In the genomic region with DNA sequence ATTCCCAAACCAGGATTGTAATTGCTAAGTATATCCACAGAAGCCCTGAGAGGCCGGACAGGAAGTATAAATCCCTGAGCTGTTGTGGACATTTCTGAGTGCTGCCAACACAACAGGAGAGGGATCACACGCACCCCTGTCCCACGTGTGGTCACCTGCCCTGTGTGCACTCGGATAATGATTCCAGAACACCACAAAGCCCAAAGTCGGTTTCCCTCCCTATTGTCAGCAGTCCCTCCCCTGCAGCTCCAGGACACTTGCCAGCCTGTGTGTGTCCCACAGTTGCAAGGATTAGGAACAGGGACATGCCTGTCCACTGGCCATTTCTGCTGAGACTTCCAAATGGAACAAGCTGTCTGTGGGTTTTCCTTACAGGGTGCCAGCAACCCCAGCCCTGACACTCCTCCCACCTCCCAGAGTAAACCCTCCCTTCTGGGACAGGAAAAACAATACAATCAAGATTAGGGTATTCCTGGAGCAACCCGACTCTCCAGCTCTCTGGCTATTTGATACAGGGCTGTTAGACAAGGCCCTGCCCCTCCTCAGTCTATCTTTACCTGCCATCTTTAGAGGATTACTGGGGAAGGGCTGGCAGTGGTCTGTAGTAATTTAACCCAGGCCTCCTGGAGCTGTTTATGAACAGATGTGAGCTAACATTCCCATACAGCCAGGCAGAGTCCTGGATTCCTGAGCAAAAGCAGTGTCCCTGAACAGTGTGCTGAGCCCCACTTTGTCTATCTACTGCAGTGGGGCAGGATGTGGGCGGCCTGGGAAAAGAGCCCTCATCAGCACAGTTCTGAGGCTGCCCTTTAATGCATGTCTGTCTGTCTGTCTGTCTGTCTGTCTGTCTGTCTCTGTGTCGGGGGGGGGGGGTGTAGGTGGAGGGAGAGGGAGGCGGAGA, we compare ENCODE assay signal across 8 mouse cellular contexts.
DNase-seq lines count a peak whose midpoint lies in the region; ATAC-seq lines count a peak whose summit lies in the region.

No protein-coding gene starts in this region.

- peak; percentile 30 for DNase-seq in thymus, postnatal 0 days (ENCODE audit: low spot score)
- DNase-seq in thymus, postnatal 36 days = no peak
- DNase-seq in gastrocnemius, postnatal 36 days = peak; percentile 28 to 32
- DNase-seq in lung, adult 18-20 months = peak; percentile 14 to 38
- DNase-seq in ovary, adult 18-20 months (ENCODE audit: low spot score) = peak; percentile 12
- DNase-seq in right cerebral cortex, postnatal 36 days (ENCODE audit: low spot score in 2 of 2) = no peak
- DNase-seq in frontal cortex, adult 2 months (ENCODE audit: extremely low spot score in 1 of 2, low spot score in 1 of 2) = no peak

- intact Hi-C loops in gastrocnemius, postnatal 36 days (cut with DNase I) = no loop called here

- ATAC-seq in inflammation-experienced regulatory T-cells, adult 6 months = peak; percentile 55

Comparison
In these comparisons a context has a peak if more than half of its experiments do, and no peak if none do; other contexts are left out.
1. DNase-seq: peak in thymus, postnatal 0 days (single experiment), gastrocnemius, postnatal 36 days (2 of 2), lung, adult 18-20 months (2 of 2) and ovary, adult 18-20 months (single experiment); none in thymus, postnatal 36 days (0 of 2), right cerebral cortex, postnatal 36 days (0 of 2) and frontal cortex, adult 2 months (0 of 2).